Comparison of ENCODE assay signal across 10 mouse cellular contexts in genomic region chr1:191829124-191829523, GRCm38 (mm10). TPM values are rescaled to one million over a fixed set of nuclear protein-coding genes. Genes with fewer than 3 reads are reported as not detected.
DNase-seq lines count a peak whose midpoint lies in the region; ATAC-seq and TF ChIP-seq lines count a peak whose summit lies in the region.
"Had no signal": no experiment of that assay in that cellular context is flagged by ENCODE, and none has a peak within 500 bp of the region (broad histone marks: within the 10 kb centered on the region; RNA-seq: fewer than 3 reads in every experiment).

No protein-coding gene starts in this region.

- no peaks in the 10 kb centered on the region for H3K36me3 ChIP-seq in kidney, adult 2 months (ENCODE audit: control insufficient read depth, insufficient read depth, low read length)
- peaks cover 83% of the 10 kb centered on the region for H3K36me3 ChIP-seq in kidney, embryonic 14.5 days (ENCODE audit: control insufficient read depth, insufficient read depth, low read length)
- peaks cover 64 to 89% of the 10 kb centered on the region in 2 experiments for H3K36me3 ChIP-seq in CH12.LX (replicated peaks in 1 of 2; ENCODE audit: control insufficient read depth in 1 of 2, insufficient read depth in 1 of 2, low read length in 1 of 2)
- peaks cover 84% of the 10 kb centered on the region for H3K36me3 ChIP-seq in forebrain, embryonic 12.5 days (replicated peaks)

- no peak overlapping the region for H3K27ac ChIP-seq in kidney, adult 2 months (ENCODE audit: insufficient read depth, low read depth, low read length)
- no peak overlapping the region for H3K27ac ChIP-seq in kidney, embryonic 14.5 days (ENCODE audit: low read depth, low read length)
- no peak overlapping the region for H3K27ac ChIP-seq in CH12.LX (ENCODE audit: insufficient read depth, low read depth)
- H3K27ac ChIP-seq in forebrain, embryonic 12.5 days, result no peak overlapping the region
- H3K27ac ChIP-seq: hindbrain, embryonic 10.5 days; liver, embryonic 13.5 days had no signal

- no peaks in the 10 kb centered on the region for H3K27me3 ChIP-seq in kidney, adult 2 months (replicated peaks; ENCODE audit: control insufficient read depth, insufficient read depth, low read length)
- no peaks in the 10 kb centered on the region for H3K27me3 ChIP-seq in kidney, embryonic 14.5 days (ENCODE audit: control insufficient read depth, insufficient read depth, low read length)
- no peaks in the 10 kb centered on the region for H3K27me3 ChIP-seq in CH12.LX (replicated peaks)
- no peaks in the 10 kb centered on the region for H3K27me3 ChIP-seq in forebrain, embryonic 12.5 days
- H3K27me3 ChIP-seq: liver, embryonic 13.5 days had no signal

- TF ChIP-seq EP300 in CH12.LX (IDR thresholded peaks at IDR 0.05; ENCODE audit: low read length), result no peak

- H3K79me2 ChIP-seq in CH12.LX (replicated peaks; ENCODE audit: control insufficient read depth, extremely low read depth, insufficient read depth, poor library complexity, severe bottlenecking), result no peaks in the 10 kb centered on the region

- in situ Hi-C loops in CH12.LX (cut with MboI; ENCODE audit: low pct_ligation_motif_present, low pct_unique_long_range_greater_than_20kb, low sequenced_read_pairs), result loop anchor here (5.0 kb wide), 1 partner anchor 43 kb away; no protein-coding TSS in a partner anchor

- WGBS in kidney, adult 2 months, result 48% methylated on average over 3 of the region's 3 CpGs
- 79% methylated on average over 3 of the region's 3 CpGs for WGBS in kidney, embryonic 14.5 days
- WGBS in forebrain, embryonic 12.5 days, result 84% methylated on average over 3 of the region's 3 CpGs

- no peaks in the 10 kb centered on the region for H3K9me3 ChIP-seq in kidney, embryonic 14.5 days (ENCODE audit: control insufficient read depth, low read length)
- no peaks in the 10 kb centered on the region for H3K9me3 ChIP-seq in CH12.LX (replicated peaks; ENCODE audit: low read length)
- no peaks in the 10 kb centered on the region for H3K9me3 ChIP-seq in forebrain, embryonic 12.5 days
- H3K9me3 ChIP-seq: hindbrain, embryonic 10.5 days; liver, embryonic 13.5 days had no signal

- no peak for ATAC-seq in kidney, embryonic 14.5 days (ENCODE audit: low FRiP score, low TSS enrichment)
- no peak for ATAC-seq in forebrain, embryonic 12.5 days (ENCODE audit: low FRiP score)

- TF ChIP-seq RAD21 in CH12.LX (IDR thresholded peaks at IDR 0.05; ENCODE audit: low read depth, low read length), result peak; percentile 40

- H3K4me1 ChIP-seq in kidney, adult 2 months (ENCODE audit: control insufficient read depth, insufficient read depth, low read length), result no peaks in the 10 kb centered on the region
- H3K4me1 ChIP-seq in kidney, embryonic 14.5 days (ENCODE audit: control insufficient read depth, insufficient read depth, low read length), result no peaks in the 10 kb centered on the region
- peaks cover 0 to 17% of the 10 kb centered on the region in 2 experiments; a peak in 2 of 4 replicates for H3K4me1 ChIP-seq in CH12.LX (ENCODE audit: control insufficient read depth in 1 of 2, insufficient read depth in 2 of 2)
- no peaks in the 10 kb centered on the region for H3K4me1 ChIP-seq in forebrain, embryonic 12.5 days
- H3K4me1 ChIP-seq: hindbrain, embryonic 10.5 days; liver, embryonic 13.5 days had no signal

- TF ChIP-seq POLR2A in kidney, adult 2 months (IDR thresholded peaks at IDR 0.05; ENCODE audit: low read depth, low read length), result no peak
- TF ChIP-seq POLR2A in CH12.LX (IDR thresholded peaks at IDR 0.05; ENCODE audit: low read depth, low read length), result no peak

- H3K4me3 ChIP-seq in kidney, adult 2 months (ENCODE audit: insufficient read depth, low read depth, low read length), result no peak overlapping the region
- H3K4me3 ChIP-seq in kidney, embryonic 14.5 days (ENCODE audit: low read length), result no peak overlapping the region
- H3K4me3 ChIP-seq in CH12.LX (replicated peaks in 1 of 3; ENCODE audit: low read depth in 2 of 3, low read length in 2 of 3, poor library complexity in 1 of 3), result no peak overlapping the region
- H3K4me3 ChIP-seq in forebrain, embryonic 12.5 days (replicated peaks), result no peak overlapping the region
- H3K4me3 ChIP-seq: hindbrain, embryonic 10.5 days; liver, embryonic 13.5 days had no signal

- dilution Hi-C loops in CH12.LX (cut with MboI; ENCODE audit: extremely low pct_ligation_motif_present, extremely low pct_unique_long_range_greater_than_20kb, low sequenced_read_pairs), result no loop called here

- peak; percentile 54 for DNase-seq in kidney, adult 2 months
- DNase-seq in CH12.LX (ENCODE audit: extremely low read depth) (no peak), ZHBTc4 (ENCODE audit: low read depth, low spot score) (peak; percentile 51)
- peak; percentile 34 for DNase-seq in kidney, postnatal 14 days
- DNase-seq in ovary, postnatal 10 days (ENCODE audit: low spot score), result no peak
- DNase-seq in urinary bladder, adult 18-20 months (ENCODE audit: low spot score in 2 of 2), result no peak
- DNase-seq: liver, embryonic 13.5 days had no signal

- no peak; the same call in 1 of the 2 replicates for TF ChIP-seq CTCF in kidney, adult 2 months (conservative IDR thresholded peaks at IDR 0.05; ENCODE audit: insufficient read depth, insufficient read length, low read depth, low read length)
- peak in 1 of 2 experiments; percentile 54; a peak in 2 of 4 replicates for TF ChIP-seq CTCF in CH12.LX (conservative IDR thresholded peaks at IDR 0.05 in 1 of 2, IDR thresholded peaks at IDR 0.05 in 1 of 2; ENCODE audit: low read depth in 2 of 2, low read length in 2 of 2)

- H3K9ac ChIP-seq in kidney, embryonic 14.5 days (ENCODE audit: low read depth, low read length), result no peak overlapping the region
- H3K9ac ChIP-seq in CH12.LX (ENCODE audit: insufficient read depth, low read depth), result no peak overlapping the region
- no peak overlapping the region for H3K9ac ChIP-seq in forebrain, embryonic 12.5 days
- H3K9ac ChIP-seq: liver, embryonic 13.5 days had no signal

- no peak overlapping the region for H3K4me2 ChIP-seq in kidney, embryonic 14.5 days (replicated peaks; ENCODE audit: low read depth, low read length)
- H3K4me2 ChIP-seq in CH12.LX (ENCODE audit: insufficient read depth, low read depth, poor library complexity, severe bottlenecking), result no peak overlapping the region
- H3K4me2 ChIP-seq in forebrain, embryonic 12.5 days, result no peak overlapping the region
- H3K4me2 ChIP-seq: liver, embryonic 13.5 days had no signal

TF ChIP-seq in CH12.LX, 34 proteins besides CTCF, POLR2A, EP300 and RAD21:
- TF ChIP-seq SMC3 (IDR thresholded peaks at IDR 0.05; ENCODE audit: low read depth, low read length) (peak; percentile 43), SIN3A (IDR thresholded peaks at IDR 0.05; ENCODE audit: low read length) (no peak), KAT2A (IDR thresholded peaks at IDR 0.05; ENCODE audit: insufficient replicate concordance, low read length) (no peak), NELFE (IDR thresholded peaks at IDR 0.05; ENCODE audit: low read depth, low read length) (no peak), CHD2 (IDR thresholded peaks at IDR 0.05; ENCODE audit: low read length) (no peak), ELF1 (IDR thresholded peaks at IDR 0.05; ENCODE audit: low read depth, low read length) (0 out of 2 replicates have a peak, but pooled peaks have one; percentile 18), ZC3H11A (IDR thresholded peaks at IDR 0.05; ENCODE audit: low read depth, low read length) (no peak)

RNA-seq across cellular contexts. Expression of gene Nek2, which starts 7.9 kb away (rescaled TPM):
- polyA plus RNA-seq in kidney, adult 2 months (2012; rRNA removed), result 0.47 and 0.52 TPM in 2 replicates
- 26.3 and 45.5 TPM in 2 replicates for polyA plus RNA-seq in kidney, embryonic 14.5 days (2014; fragmentation: Nextera tagmentation; extraction: Ambion mirVana)
- total RNA-seq in CH12.LX (2012; rRNA removed) (41.3 and 48.9 TPM in 2 replicates), CH12.LX (2014; rRNA removed) (51.2 and 55.4 TPM in 2 replicates)
- 68.8 and 79.4 TPM in 2 replicates for polyA plus RNA-seq in CH12.LX (2012; ENCODE audit: insufficient read length, low read depth)
- polyA plus RNA-seq in forebrain, embryonic 12.5 days (2016; fragmentation: Nextera tagmentation; extraction: Ambion mirVana), result 55.2 and 56.1 TPM in 2 replicates

Comparison
In these comparisons a context has a peak if more than half of its experiments do, and no peak if none do; other contexts are left out.
1. RNA of gene Nek2, which starts 7.9 kb away (polyA plus RNA-seq): 68.8 to 79.4 TPM in CH12.LX, 55.2 to 56.1 TPM in forebrain, embryonic 12.5 days and 26.3 to 45.5 TPM in kidney, embryonic 14.5 days; 0.47 to 0.52 TPM in kidney, adult 2 months; every median in the first group is over 10 times any median in the second.
2. DNase-seq: peak in kidney, adult 2 months (single experiment), ZHBTc4 (single experiment) and kidney, postnatal 14 days (single experiment); none in CH12.LX (single experiment), ovary, postnatal 10 days (single experiment) and urinary bladder, adult 18-20 months (0 of 2).